Mouse (Mus musculus) cerebral cortex, adult 2 months (tissue): ENCODE data around the gene Ccdc124.

Source experiments
- WGBS: fragments of 180-500 bp; shearing (Covaris S2); methylation state at CpG from one replicate; pipeline ENCODE4 v1.1.7; 2018; 5-methylcytosine and 5-hydroxymethylcytosine counted together

Gene Ccdc124

DNA sequence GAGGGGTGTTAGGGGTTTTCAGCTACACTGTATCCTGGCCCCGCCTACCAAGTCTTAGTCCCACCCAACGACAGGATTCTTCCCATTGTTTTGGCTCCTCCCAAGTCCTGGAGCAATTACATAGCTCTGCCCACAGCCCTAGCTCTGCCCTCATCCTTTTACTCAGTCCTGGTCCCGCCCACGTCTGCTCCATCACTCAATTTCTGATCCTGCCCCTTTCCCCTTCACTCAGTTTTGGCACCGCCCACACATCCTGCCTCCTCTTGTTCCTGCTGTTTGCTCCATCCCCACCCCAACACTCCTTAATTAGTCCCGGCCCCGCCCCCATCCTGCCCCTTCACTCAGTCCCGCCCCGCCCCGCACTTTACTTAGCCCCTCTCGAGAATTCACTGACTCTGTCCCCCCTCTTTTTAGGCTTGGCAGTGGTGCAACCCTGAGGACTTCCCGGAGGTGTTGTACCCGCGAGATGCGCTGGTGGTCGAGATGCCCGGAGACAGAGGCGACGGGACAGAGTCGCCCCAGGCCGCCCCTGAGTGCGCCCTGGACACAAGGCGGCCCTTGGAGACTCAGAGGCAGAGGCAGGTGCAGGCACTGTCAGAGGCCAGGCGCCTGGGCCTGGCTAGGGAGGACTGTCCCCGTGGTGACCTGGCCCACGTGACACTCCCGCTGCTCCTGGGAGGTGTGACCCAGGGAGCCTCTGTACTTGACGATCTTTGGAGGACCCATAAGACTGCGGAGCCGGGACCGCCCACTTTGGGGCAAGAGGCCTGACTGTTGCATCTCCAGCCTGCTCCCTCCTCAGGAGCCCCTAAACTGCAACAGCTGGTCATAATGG is 53.4 kb downstream of the Ccdc124 start:
- 11% methylated on average over 31 of the region's 31 CpGs for WGBS
